Mouse (Mus musculus): Measurements from ENCODE around the gene Mrpl19.

Mrpl19 gene

DNA sequence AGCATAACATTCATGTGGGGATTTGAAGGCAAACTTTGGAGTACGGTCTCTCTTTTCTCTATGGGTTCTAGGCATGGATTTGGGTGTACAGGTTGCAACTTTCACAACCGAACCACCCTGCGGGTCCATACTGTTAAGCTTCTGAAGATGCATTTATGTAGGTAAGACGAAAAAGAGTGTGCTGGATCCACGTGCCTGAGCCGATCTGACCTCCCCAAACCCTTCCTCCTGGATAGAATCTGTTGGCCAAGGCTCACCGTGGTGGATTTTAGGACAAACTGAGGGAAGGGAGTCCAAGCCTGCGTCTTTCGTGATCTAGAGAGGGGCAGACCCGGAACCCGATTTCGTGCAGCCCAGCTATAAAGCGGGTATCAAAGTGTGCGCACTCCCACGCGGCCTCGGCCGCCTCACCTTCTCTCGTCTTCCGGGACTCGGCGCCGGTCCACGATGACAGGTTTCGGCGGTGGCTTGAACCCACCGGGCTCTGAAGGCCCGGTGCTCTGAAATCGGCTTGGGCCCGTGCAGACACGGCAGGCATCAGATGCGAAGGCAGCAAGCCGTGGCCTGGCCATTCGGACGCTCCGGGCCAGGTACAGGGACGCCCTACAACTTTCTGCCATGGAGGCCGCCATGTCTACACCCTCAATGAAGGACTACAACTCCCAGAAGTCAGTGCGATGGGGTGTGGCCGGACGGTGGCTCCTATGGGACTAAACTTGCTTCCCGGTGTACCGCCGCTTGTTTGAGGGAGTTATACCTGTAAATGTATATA, at the start of gene Mrpl19:
Mrpl19 (minus strand) TSS at position 663 of the 772 bp plus-strand sequence.
- DNase-seq (ENCODE audit: low spot score in 2 of 2): peak; percentile 82 to 84

DNA sequence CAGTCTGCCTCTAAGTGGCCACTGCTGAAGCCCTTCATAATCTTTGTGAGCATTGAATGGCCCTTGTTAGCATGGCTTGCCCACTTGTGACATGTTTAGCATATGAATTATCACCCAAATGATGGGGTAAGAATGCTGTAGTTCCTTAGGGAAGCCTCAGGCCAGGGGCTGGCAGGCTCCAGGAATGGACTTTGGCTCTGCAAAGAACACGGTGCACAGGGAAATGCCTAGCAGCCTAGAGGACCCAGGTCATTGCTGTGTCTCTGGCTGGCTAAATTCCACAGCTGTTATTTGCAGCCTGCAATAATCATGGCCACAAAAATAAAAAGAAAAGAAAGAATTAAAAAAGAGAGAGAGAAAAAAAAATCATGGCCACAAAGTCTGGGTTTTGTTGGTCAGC, 46.6 kb upstream of the Mrpl19 start:
- no peak for DNase-seq (ENCODE audit: low spot score in 2 of 2)

DNA sequence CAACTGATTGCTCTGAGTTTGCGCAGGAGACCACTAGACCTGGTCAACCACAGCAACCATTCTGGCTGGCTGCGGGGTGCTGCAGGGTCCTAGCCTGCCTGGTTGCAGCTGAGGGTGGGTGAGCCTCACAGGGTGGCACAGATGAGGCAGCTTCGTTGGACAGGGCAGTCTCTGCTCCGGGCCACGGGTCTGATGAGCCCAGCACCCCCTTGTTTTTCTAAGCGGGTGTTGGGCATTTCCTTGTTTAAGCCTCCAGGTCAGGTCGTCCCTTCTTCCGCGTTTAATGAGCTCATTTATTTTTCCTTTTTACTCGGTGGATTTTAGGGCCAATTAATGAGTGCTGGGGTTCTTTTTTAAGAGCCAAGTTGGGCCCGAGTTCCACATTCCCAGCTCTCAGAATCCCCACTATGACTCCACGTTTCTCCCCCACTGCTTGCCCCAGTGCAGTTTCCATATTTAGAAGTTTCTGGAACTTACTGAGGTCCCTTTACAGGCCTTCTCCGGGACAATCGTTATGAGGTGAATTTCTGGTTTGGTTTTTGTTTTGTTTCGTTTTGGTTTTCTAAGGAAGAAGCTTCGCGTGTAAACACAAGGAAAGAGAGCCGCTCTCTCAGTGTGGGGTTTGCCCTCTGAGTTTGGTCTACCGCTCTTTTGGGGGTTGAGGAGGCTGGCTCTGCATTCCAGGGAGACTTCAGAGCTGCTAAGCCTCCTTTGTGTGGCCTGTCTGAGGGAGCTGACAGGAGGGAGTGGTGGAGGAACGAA, 24.5 kb upstream of the Mrpl19 start:
- DNase-seq (ENCODE audit: low spot score in 2 of 2): no peak

DNA sequence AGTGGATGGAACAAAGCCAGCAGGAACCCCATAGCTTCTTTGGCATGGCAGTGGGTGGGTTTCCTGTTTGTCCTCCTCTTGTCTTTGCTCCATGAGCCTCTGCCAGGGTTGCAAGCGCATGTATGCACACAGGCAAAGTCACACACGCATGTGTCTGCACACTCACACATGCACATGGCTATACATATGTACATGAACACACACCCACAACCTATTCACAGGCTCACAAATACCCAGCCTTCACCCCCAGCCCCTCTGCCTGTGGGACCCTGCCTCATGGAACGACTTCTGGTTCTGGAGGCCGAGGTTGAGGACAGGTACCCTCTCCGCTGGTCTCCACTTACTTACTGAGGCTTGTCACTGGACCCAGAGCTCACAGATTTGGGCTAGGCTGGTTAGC, 22.6 kb upstream of the Mrpl19 start:
- no peak for DNase-seq (ENCODE audit: low spot score in 2 of 2)

DNA sequence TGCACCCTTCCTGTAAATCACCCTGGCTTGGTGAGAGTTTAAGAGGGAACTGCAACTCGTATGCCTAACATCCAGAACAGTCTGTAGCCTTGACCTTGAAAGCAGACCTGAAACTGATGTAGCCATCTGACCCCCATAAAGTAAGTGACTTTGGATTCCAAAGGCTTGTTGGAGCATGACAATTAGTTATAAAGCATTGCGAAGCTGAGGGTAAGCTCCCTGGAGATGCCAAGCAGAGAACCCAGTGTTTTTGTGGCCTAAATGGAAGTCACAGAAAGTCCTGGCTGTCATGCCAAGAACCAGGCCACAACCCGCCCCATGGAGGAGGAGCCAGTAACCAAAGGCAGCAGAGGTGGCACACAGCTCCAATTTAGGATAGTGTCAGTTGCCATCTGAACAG, 21.8 kb upstream of the Mrpl19 start:
- DNase-seq (ENCODE audit: low spot score in 2 of 2): peak in 1 of 2 experiments; percentile 42

DNA sequence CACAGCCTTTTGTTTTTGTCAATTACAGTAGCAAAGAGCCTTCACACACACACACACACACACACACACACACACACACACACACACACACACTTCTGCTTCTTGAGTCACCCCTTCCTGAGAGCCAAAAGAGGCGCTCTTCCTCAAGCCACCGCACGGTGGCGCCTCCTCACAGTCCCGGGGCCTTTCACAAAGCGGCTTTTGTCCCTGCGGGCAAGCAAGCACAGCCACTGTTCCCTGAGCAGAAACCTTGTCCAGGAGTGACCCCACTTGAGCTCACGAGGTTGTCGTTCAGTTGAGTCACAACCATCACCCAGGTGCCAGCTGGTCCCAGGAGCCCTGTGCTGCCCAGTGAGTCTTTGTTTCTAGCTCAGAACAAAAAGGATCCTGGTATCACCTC, 21.3 kb upstream of the Mrpl19 start:
- peak; percentile 70 to 80 for DNase-seq (ENCODE audit: low spot score in 2 of 2)

DNA sequence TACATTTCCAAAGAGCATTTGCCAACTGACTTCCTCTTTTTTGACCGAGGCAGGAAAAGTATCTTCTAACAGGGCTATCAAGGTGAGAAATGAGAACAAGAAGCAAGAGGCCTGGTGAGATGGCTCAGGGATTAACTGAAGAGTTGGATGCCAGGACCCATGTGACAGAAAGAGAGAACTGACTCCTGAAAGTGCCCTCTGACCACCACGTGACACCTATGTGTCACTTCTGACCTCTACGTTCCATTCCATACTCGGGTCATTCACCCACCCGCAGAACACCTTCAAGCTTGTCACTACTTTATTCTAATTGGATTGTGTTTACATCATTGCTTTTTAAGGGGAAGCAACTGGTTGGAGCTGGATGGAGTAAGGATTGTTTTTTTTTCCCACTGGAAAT, 20.8 kb upstream of the Mrpl19 start:
- DNase-seq (ENCODE audit: low spot score in 2 of 2): no peak

DNA sequence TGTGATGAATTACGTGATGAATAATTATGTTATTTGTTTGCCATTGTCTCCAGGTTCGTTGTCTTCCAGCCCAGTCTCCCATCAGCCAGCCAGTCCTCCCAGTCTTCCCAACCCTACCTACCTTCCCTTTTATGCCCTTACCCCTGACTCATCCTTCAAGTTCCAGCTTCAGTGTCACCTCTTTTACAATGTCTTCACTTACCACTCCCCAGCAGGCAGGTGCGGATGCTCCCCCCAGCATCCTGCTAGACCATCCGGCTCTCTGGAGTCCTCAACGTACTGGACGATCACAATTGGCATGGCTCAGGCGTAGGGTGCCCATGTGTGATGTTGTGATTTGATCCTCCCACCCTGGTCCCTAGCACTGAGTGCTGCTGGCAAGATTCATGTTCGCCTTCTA, 20.4 kb upstream of the Mrpl19 start:
- no peak for DNase-seq (ENCODE audit: low spot score in 2 of 2)

DNA sequence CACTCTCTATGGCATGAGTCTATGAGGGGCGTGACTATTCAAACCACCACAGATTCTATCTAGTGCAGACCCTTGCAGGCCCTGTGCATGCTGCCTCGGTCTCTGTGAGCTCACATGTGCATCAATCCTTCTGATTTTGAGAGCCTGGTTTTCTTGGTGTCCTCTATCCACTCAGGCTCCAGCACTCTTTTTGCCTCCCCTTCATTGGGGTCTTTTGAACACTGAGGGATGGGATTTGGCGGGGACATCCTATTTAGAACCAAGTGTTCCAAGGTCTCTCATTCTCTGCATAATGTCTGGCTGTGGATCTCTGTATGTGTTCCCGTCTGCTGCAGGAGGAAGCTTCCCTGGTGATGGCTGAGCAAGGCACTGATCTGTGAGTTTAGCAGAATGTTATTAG, 13.5 kb upstream of the Mrpl19 start:
- no peak for DNase-seq (ENCODE audit: low spot score in 2 of 2)

DNA sequence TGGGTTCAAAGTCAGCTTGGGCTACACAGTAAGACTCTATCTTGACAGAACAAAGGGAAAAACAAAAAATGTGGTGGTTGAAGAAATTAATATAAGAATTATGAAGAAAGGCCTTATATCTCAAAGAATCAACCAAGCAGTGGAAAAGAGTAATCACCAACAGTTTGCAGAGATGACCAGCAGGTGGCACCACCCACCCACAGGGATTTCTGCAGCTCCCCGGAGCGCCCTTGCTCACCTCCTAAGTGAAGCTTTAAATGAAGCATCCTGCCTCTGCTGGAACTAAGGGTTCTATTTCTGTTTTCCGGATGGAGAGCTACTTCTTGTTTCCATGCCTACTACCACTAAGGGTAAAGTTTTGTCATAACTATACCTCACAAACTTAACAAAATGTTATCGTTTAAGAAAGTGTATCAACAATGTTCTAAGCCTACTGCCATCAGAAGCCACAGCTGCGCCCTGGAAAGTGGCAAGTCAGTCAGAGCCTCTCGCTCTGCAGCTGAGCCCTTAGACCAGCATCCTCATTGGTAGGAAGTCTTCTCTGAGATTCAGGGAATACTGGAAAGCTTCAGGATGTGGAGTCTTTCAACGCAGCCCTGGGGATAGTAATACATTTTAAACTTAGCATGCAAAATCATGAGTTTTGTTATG, 10.3 kb upstream of the Mrpl19 start:
- peak; percentile 50 to 84 for DNase-seq (ENCODE audit: low spot score in 2 of 2)

DNA sequence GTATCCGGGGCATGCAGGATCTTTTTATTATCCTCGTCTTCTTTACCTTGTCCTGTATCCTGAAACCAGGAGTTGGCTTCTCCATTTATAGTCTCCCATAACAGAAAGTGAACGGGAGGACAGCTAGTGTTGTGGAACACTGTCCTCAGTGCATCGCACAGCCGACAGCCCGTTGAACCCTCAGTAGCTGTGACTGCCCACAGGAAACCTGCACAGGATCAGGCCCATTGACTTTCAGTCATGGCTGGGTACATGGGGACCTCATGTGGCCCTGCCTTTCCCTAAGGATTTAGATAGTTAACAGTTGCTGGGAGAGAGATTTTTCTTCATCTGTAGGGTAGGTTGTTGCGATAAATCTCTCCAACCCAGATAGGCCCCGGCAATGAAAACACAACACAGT, 6.8 kb upstream of the Mrpl19 start:
- no peak for DNase-seq (ENCODE audit: low spot score in 2 of 2)

DNA sequence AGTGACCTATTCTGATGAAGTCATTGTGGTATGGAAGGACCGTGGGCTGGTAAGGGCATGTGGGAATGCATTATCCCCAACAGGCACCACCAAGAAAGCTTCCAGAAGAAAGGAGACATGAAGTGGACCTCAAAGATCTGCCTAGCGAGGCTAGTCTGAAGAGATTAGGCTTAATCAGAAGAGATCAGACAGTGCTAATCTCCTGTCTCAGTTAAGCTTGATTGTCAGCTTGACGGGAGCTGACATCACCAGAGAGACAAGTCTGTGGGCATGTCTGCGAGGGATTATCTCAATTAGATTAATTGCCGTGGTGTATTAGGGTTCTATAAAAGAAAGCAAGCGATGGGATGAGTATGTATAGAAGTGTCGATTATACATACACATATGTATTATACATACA, 5.4 kb upstream of the Mrpl19 start:
- no peak for DNase-seq (ENCODE audit: low spot score in 2 of 2)

DNA sequence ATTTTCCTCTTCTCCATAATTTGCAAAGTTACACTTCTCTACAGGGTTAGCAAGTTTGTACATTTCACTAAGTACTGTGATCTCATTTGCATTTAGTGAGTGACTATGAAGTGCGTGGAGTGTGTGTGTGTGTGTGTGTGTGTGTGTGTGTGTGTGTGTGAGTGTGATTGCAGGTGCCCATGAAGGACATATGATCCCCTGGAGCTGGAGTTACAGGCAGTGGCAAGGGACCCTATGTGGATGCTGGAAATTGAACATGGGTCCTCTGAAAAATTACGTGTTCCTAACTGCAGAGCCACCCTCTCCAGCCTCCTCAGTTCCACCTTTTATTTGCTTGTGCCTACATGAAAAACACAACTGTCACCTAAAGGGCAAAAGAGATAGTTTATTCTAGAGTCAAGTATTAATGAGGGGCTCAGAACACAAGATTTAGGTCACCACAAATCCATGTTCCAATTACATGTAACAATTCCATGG, 348 bp upstream of the Mrpl19 start:
- DNase-seq (ENCODE audit: low spot score in 2 of 2): no peak

DNA sequence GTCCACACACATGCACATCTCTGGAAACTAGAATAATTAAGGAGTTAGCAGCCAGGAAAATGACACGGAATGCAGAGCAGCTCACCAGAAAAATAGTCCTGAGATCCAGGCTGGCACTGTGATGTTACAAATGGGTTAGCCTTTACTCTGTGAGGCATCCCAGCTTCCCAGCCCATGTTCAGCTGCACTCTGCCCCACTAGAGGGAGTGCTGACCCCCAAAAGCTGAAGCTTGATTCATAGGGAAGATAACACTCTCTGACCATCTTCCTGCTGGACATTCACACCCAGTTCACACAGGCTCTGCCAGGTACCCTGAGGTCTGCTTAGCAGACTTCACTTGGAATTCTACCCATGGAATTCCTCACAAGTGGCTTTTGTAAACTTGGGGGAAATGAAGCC, 5.5 kb downstream of the Mrpl19 start:
- no peak for DNase-seq (ENCODE audit: low spot score in 2 of 2)

DNA sequence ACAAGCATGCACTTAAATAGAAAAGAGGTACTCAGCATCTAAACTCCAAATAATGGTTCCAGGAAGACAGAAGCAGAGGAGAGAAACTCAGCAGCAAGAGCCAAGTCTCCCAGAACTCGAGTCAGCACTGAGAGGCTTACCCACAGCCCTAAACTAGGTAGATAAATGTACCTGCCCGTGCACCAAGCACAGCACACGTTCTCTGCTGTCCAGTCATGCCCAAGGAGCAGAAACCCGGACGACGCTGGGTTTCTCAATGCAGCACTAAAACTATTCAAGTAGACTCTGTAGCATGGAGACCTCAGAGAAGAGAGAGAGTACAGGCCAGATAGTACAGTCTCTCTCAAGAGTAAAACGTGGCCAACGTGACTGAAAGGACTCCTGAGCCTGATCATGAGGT, 5.9 kb downstream of the Mrpl19 start:
- no peak for DNase-seq (ENCODE audit: low spot score in 2 of 2)

DNA sequence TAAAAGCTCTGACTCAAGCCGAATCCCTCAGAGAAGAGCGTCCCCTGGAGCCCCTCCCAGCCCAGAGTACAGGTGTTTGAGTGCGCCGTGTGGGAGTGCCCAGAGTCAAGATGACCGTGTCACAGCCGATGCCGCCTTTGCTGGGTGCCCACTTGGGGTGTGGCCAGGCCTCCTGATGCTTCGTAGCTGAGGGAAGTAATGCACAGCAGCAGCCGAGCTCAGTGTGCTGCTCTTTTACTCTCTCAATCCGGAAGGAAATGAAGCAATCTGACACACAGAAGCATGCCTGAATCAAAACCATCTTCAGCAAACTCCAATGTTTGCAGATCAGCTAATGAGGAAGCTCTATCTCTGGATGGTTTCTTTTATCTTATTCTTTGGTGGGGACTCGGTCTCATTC, 7.8 kb downstream of the Mrpl19 start:
- no peak for DNase-seq (ENCODE audit: low spot score in 2 of 2)

DNA sequence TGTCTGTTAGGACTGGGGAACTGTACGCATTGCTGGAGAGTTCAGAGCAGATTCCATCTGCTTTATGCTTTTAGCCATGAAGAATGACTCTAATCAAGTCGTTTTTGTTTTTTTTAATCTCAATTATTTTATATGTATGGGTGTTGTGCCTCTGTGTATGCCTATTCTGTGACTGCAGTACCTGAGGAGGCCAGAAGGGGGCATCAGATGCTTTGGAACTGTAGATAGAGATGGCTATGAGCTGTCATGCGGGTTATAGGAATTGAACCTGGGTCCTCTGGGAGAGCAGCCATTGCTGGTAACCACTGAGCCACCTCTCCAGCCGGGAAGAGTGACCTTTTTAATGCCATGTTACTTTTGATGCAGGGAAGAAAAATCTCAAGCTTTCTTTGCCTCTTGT, 9.4 kb downstream of the Mrpl19 start:
- no peak for DNase-seq (ENCODE audit: low spot score in 2 of 2)

DNA sequence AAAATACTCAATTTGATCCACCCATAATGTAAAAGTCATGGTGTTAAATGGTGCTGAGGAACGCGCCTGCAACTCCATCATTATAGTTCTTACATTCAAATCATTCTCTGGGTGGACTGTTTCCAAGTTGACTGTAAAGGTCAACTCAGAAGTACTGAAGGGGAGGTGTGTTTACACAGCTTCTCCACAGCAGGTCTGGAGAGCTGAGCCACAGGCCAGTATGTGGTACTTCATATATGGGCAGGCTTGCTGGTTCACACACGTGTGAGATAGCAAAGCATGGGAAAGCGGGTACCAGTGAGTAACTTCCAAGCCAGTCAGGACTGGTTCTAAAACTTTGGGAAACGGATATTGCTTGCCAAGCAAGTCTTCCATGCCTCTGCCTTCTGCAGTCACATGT, 10.6 kb downstream of the Mrpl19 start:
- DNase-seq (ENCODE audit: low spot score in 2 of 2): no peak

DNA sequence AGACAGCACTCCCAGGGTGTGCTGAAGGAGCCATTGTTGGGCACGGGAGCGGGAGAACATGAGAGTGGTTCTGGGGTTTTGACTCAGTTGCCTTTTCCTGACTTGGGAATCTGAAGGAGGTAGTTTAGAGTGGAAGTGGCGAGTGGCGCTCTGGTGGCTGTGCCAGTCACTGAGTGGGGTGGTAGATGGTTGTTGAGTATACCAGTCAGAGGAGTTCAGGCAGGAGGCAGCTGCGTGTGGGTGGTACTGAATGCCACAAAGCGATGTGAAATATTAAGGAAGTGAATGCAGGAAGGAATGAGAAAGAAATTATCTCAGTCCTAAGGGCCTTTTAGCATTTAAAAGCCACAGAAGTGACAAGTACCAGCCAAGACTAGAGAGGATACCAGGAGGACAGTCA, 18.9 kb downstream of the Mrpl19 start:
- DNase-seq (ENCODE audit: low spot score in 2 of 2): no peak

DNA sequence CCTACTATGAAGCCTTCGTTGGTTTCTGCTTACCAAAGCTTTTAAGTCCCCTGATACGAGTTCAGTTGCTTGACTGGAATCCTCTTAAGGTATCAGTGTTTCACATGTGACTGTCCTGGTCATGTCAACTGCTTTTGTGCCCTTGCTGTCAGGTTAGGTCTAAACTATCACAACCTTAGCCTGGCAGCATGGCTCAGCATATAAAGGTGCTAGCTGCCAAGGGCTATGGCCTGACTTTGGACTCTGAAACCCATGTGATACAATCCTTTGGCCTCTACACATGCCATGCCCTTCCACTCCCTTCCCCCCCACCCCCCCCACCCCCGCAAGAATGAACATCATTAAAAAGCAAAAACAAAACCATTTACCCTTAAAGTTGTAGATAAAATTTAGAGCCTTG, 21.3 kb downstream of the Mrpl19 start:
- no peak for DNase-seq (ENCODE audit: low spot score in 2 of 2)

DNA sequence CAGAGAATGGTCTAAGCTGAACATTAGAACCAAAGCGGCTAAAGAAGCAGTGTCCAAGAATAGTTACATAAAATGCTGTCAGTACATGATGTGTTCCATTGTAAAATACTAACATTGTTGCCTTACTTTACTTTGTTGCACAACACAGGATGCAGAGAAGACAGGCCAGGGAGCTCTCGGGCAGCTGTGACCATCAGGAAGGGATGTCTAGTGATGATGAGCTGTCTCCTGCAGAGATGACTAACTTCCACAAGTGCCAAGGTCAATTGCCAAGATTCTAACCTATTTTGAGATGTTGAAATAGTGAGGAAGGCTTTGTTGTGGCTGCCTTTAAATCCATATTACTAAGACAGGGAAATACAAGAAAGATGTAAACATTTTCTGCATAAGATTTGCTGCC, 22.5 kb downstream of the Mrpl19 start:
- no peak for DNase-seq (ENCODE audit: low spot score in 2 of 2)

DNA sequence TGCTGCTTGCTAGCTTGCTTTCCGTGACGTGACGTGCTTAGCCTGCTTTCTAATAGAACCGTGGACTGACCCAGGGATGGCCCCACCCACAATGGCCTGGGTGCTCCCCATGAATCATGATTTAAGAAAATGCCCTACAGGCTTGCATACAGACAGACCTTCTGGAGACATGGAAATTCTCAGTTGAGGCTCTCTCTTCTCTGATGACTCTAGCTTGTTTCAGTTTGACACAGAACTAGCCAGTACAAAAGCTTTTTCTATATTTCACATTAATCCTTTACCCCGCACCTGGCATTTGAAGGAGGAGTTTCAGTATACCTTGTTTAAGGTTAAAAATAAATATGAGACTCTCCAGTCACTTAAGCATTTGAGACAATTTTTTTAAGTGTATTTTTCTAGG, 24.0 kb downstream of the Mrpl19 start:
- no peak for DNase-seq (ENCODE audit: low spot score in 2 of 2)

DNA sequence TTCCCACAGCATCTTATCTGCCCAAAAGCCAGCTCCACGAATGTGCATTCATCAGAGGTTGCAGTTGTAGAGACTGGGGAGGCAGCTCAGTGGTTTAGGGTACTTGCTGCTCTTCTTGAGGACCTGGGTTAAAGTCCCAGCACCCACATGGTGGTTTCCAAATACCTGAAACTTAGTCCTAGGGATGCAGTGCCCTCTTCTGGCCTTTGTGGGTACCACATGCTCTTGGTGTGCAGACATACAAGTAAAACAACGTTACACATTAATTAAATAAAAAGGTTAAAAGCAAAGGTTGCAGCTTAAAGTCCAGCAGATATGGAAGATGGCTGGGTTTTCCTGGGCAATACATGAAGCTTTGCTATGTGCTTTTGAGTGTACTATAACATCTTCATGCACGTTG, 32.5 kb downstream of the Mrpl19 start:
- DNase-seq (ENCODE audit: low spot score in 2 of 2): no peak
